Mouse (Mus musculus) embryo, embryonic 11.5 days (tissue): Measurements from ENCODE around the gene Gm3629.
"Not testable (repeated sequence)": the region's sequence is repeated elsewhere in the genome, so short reads cannot be mapped to it uniquely, and the experiment has no call there.

Source experiments
- DNase-seq: peaks from one replicate; pipeline ENCODE4 v3.0.0-alpha.2; 2012; ENCODE audit warnings: low read depth, low spot score

Gene Gm3629

DNA sequence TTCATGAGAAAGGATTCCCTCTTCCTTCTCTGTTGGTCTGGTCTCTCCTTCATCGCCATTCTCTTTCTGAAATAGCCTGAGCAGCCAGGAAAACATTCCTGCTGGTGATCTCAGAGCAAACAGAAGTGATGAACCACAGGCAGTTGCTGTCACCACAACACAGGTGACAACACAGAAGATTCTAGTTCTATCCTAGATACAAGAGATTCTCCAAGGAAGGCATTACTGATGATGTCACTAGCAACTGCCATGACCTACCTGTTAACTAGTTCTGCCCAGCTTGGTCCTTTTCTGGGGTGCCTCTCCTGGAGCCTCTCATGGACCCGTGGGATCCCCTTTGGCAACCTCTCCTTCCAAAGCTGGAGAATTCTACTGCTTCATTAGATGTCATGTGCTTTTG, at the start of gene Gm3629:
Gene Gm3629, minus strand, starts transcription at position 101 of the 400 bp plus-strand sequence.
- DNase-seq = not testable (repeated sequence)

DNA sequence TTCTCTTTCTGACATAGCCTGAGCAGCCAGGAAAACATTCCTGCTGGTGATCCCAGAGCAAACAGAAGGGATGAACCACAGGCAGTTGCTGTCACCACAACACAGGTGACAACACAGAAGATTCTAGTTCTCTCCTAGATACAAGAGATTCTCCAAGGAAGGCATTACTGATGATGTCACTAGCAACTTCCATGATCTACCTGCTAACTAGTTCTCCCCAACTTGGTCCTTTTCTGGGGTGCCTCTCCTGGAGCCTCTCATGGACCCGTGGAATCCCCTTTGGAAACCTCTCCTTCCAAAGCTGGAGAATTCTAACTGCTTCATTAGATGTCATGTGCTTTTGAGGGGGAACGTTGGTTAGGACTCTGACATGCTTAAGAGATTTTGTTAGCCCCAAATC, 31.9 kb upstream of the Gm3629 start, which contains the start of gene Gm3460:
Gene Gm3460, minus strand, starts transcription at position 101 of the 400 bp plus-strand sequence.
- DNase-seq = not testable (repeated sequence)

DNA sequence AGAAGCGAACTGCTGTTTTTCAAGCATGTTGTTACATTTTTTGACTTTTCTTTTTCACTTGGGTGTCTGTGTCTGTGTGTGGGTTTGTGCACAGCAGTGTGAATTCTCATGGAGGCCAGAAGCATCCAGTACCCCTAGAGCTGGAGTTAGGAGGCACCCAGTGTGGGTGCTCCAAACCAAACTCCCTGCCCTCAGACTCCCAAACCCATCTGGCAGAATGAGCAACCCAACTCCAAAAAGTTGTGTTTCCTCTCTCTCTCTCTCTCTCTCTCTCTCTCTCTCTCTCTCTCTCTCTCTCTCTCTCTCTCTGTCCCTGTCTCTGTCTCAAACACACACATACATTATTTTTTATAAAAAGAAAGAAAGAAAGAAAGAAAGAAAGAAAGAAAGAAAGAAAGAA, 16.0 kb upstream of the Gm3629 start:
- DNase-seq = not testable (repeated sequence)

DNA sequence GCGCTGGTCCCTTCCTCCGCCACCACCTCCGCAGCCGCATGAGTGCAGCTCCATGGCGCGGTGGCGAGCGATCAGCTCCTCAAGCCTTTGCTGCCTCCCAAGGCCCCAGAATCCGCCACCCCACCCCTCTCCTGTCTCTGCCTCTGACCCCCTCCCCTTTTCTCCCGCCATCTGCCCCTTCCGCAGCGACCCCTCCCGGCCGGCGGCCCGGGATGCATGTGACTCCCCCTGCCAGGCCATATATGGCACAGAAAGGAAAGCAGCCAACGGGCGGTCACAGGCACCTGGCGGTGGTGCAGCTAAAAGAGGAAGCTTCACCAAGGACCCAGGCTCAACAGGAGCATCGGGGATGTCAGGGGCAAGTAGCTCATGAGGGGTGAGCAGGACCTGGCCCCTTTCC, 14.6 kb upstream of the Gm3629 start:
- DNase-seq = not testable (repeated sequence)

DNA sequence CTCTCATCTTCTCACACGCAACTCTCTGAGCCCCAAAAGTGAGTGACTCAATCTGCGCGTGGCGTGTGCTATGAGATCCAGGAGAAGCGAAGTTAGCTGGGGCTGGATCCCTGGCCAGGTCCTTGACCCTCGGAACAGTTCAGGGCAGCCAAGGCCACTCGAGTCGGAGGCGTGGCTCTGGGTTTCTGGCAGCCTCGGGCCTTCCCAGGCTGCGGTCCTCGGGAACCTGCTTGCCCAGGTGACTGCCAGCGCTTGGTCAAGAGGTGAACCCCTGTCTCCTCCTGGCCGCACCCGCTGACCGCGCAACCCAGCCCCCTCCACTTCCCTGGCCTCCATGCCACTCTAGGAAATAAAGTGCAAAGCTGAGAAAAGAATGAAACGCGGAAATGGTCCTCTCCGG, 14.1 kb upstream of the Gm3629 start:
- not testable (repeated sequence) for DNase-seq

DNA sequence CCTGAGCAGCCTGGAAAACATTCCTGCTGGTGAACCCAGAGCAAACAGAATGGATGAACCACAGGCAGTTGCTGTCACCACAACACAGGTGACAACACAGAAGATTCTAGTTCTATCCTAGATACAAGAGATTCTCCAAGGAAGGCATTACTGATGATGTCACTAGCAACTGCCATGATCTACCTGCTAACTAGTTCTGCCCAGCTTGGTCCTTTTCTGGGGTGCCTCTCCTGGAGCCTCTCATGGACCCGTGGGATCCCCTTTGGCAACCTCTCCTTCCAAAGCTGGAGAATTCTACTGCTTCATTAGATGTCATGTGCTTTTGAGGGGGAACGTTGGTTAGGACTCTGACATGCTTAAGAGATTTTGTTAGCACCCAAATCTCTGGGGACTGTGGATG, 53.2 kb downstream of the Gm3629 start, which contains the start of gene Gm8356:
Gene Gm8356, minus strand, starts transcription at position 101 of the 400 bp plus-strand sequence.
- not testable (repeated sequence) for DNase-seq
